Mouse (Mus musculus): ENCODE measurements around the gene Nhsl1. TPM values are rescaled to one million over a fixed set of nuclear protein-coding genes. Genes with fewer than 3 reads are reported as not detected.

Gene Nhsl1
- total and polyA plus RNA-seq, 3 experiments = not detected

DNA sequence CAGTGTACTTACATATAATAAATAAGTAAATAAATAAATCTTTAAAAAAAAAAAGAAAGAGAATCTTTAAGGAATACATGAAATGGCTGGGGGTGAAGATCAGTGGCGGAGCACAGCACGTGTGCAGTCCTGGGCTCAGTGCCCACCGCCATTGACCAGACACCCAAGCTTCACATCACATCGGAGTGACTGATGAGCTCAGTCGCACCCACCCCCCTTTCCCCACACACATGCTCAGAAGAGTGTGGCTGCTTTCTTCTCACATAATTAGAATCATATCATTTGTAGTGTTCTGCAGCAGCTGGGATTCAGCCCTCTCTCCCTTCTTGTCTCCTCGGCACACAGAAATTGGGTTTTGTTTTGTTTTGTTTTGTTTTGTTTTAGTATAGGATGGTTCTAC, 38.4 kb downstream of the Nhsl1 start:
- TF ChIP-seq UBTF (IDR thresholded peaks at IDR 0.05; ENCODE audit: borderline replicate concordance, insufficient read depth, low read depth, low read length) (no peak), TCF12 (IDR thresholded peaks at IDR 0.05; ENCODE audit: low read depth, low read length) (no peak), KAT2A (conservative IDR thresholded peaks at IDR 0.05; ENCODE audit: low read depth, low read length) (no peak), JUND (IDR thresholded peaks at IDR 0.05; ENCODE audit: low read depth, low read length) (no peak), MXI1 (IDR thresholded peaks at IDR 0.05; ENCODE audit: low read depth, low read length) (no peak), MAX (IDR thresholded peaks at IDR 0.05; ENCODE audit: low read length) (no peak), TAL1 (IDR thresholded peaks at IDR 0.05; ENCODE audit: low read length) (no peak), MAZ (IDR thresholded peaks at IDR 0.05; ENCODE audit: low read depth, low read length) (no peak), MEF2A (IDR thresholded peaks at IDR 0.05; ENCODE audit: extremely low read depth, insufficient replicate concordance, low read depth, low read length, poor library complexity, severe bottlenecking) (no peak), NELFE (IDR thresholded peaks at IDR 0.05; ENCODE audit: low read depth, low read length) (no peak), RAD21 (IDR thresholded peaks at IDR 0.05; ENCODE audit: low read depth, low read length) (no peak), ZMIZ1 (IDR thresholded peaks at IDR 0.05; ENCODE audit: low read depth, low read length) (no peak), NRF1 (IDR thresholded peaks at IDR 0.05; ENCODE audit: insufficient read depth, low read depth, low read length, poor library complexity, severe bottlenecking) (no peak), CTCF (IDR thresholded peaks at IDR 0.05 in 2 of 3, conservative IDR thresholded peaks at IDR 0.05 in 1 of 3; ENCODE audit: control insufficient read depth in 1 of 3, insufficient read depth in 1 of 3, low read depth in 2 of 3, low read length in 3 of 3, poor library complexity in 1 of 3, severe bottlenecking in 1 of 3) (no peak), ETS1 (IDR thresholded peaks at IDR 0.05; ENCODE audit: low read depth, low read length) (no peak), POLR2A (IDR thresholded peaks at IDR 0.05; ENCODE audit: control insufficient read depth in 1 of 2, insufficient read depth in 1 of 2, low read depth in 1 of 2, low read length in 2 of 2, poor library complexity in 1 of 2) (no peak), CHD1 (IDR thresholded peaks at IDR 0.05; ENCODE audit: low read depth, low read length) (no peak), RCOR1 (IDR thresholded peaks at IDR 0.05; ENCODE audit: low read depth, low read length) (no peak), EP300 (IDR thresholded peaks at IDR 0.05; ENCODE audit: low read depth in 1 of 2, low read length in 2 of 2) (no peak)
- DNase-seq (ENCODE audit: low read depth, low spot score) = no peak
- no peaks in the 10 kb centered on the region for H3K36me3 ChIP-seq (ENCODE audit: control insufficient read depth in 1 of 2, insufficient read depth in 2 of 2, low read length in 2 of 2)
- H3K9me3 ChIP-seq (replicated peaks; ENCODE audit: insufficient read depth, low read length) = no peaks in the 10 kb centered on the region
- no peaks in the 10 kb centered on the region for H3K27me3 ChIP-seq (ENCODE audit: control insufficient read depth in 1 of 2, insufficient read depth in 2 of 2, low read length in 2 of 2)
- H3K4me3 ChIP-seq (ENCODE audit: control insufficient read depth in 1 of 2, insufficient read depth in 1 of 2, low read depth in 2 of 2, low read length in 2 of 2) = no peak overlapping the region
- H3K79me2 ChIP-seq (ENCODE audit: control insufficient read depth, insufficient read depth, low read length, poor library complexity) = no peaks in the 10 kb centered on the region
- H3K27ac ChIP-seq (ENCODE audit: control insufficient read depth, low read depth, low read length) = no peak overlapping the region
- H3K9ac ChIP-seq (ENCODE audit: control insufficient read depth, low read depth, low read length, poor library complexity, severe bottlenecking) = no peak overlapping the region
- no peaks in the 10 kb centered on the region for H3K4me1 ChIP-seq (ENCODE audit: control insufficient read depth in 1 of 2, insufficient read depth in 2 of 2, low read length in 2 of 2)

- Histone ChIP-seq H3K9me3 (replicated peaks; ENCODE audit: insufficient read depth, low read length) (no peaks in the 10 kb centered on the region), H3K4me3 (ENCODE audit: control insufficient read depth in 1 of 2, insufficient read depth in 1 of 2, low read depth in 2 of 2, low read length in 2 of 2) (no peak overlapping the region), H3K27me3 (ENCODE audit: control insufficient read depth in 1 of 2, insufficient read depth in 2 of 2, low read length in 2 of 2) (no peaks in the 10 kb centered on the region), H3K9ac (ENCODE audit: control insufficient read depth, low read depth, low read length, poor library complexity, severe bottlenecking) (no peak overlapping the region), H3K79me2 (ENCODE audit: control insufficient read depth, insufficient read depth, low read length, poor library complexity) (no peaks in the 10 kb centered on the region), H3K27ac (ENCODE audit: control insufficient read depth, low read depth, low read length) (no peak overlapping the region), H3K36me3 (ENCODE audit: control insufficient read depth in 1 of 2, insufficient read depth in 2 of 2, low read length in 2 of 2) (no peaks in the 10 kb centered on the region), H3K4me1 (ENCODE audit: control insufficient read depth in 1 of 2, insufficient read depth in 2 of 2, low read length in 2 of 2) (no peaks in the 10 kb centered on the region)
- no peak for TF ChIP-seq HCFC1 (IDR thresholded peaks at IDR 0.05; ENCODE audit: low read depth, low read length)
- TF ChIP-seq CHD1 (IDR thresholded peaks at IDR 0.05; ENCODE audit: low read depth, low read length) = no peak
- TF ChIP-seq MAZ (IDR thresholded peaks at IDR 0.05; ENCODE audit: low read depth, low read length) = no peak
- no peak for TF ChIP-seq JUND (IDR thresholded peaks at IDR 0.05; ENCODE audit: low read depth, low read length)
- TF ChIP-seq MAFK (IDR thresholded peaks at IDR 0.05; ENCODE audit: borderline replicate concordance, low read depth, low read length) = no peak
- no peak for TF ChIP-seq POLR2AphosphoS2 (IDR thresholded peaks at IDR 0.05; ENCODE audit: low read length)
- no peak for TF ChIP-seq MAX (IDR thresholded peaks at IDR 0.05; ENCODE audit: low read length)
- TF ChIP-seq NRF1 (IDR thresholded peaks at IDR 0.05; ENCODE audit: insufficient read depth, low read depth, low read length, poor library complexity, severe bottlenecking) = no peak
- no peak for TF ChIP-seq POLR2A (IDR thresholded peaks at IDR 0.05; ENCODE audit: control insufficient read depth in 1 of 2, insufficient read depth in 1 of 2, low read depth in 1 of 2, low read length in 2 of 2, poor library complexity in 1 of 2)
- no peak for TF ChIP-seq POLR2AphosphoS5 (IDR thresholded peaks at IDR 0.05; ENCODE audit: borderline replicate concordance, low read depth, low read length)
- DNase-seq (ENCODE audit: low read depth, low spot score) = no peak
These were observed 39.7 kb downstream of the Nhsl1 start for GRCm38 (mm10) chr10:18358461-18358860.

Data from MEL (cell line).